Mouse (Mus musculus): Measurements from ENCODE around the gene Nfia.

DNA sequence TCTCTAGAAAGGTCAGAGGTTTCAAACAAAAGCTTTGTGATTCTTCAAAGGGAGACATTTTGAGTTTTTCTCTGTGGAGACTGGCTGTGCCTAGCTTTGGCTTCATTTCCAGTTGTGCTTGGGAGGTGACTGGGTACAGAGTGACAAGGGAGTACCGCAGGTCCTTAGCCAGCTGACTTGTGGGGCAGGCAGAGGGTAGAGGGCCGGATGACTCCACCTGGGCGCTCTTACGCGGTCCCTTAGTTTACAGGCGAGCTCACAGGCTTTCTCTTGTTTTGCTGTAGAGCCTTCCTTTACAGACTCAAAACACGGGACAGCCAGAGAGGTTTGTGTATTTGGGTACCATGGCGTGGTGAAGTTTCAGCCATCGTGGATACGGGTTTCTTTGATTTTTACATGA is 21.4 kb downstream of the Nfia start:
- TF ChIP-seq ZNF384 (IDR thresholded peaks at IDR 0.05; ENCODE audit: low read depth, low read length), result no peak
- no peak for TF ChIP-seq CHD2 (IDR thresholded peaks at IDR 0.05; ENCODE audit: low read depth, low read length)
- no peak for TF ChIP-seq HCFC1 (IDR thresholded peaks at IDR 0.05; ENCODE audit: borderline replicate concordance, insufficient read depth, low read length)
- TF ChIP-seq MAFK (IDR thresholded peaks at IDR 0.05; ENCODE audit: insufficient read depth, low read depth, low read length), result no peak
- TF ChIP-seq ZC3H11A (IDR thresholded peaks at IDR 0.05; ENCODE audit: borderline replicate concordance, low read depth, low read length), result no peak

All from ES-E14 (cell line).